Mouse (Mus musculus) hindbrain, embryonic 13.5 days (tissue): Measurements from ENCODE around the gene Alkbh4. TPM values are rescaled to one million over a fixed set of nuclear protein-coding genes. Genes with fewer than 3 reads are reported as not detected.
A peak's percentile ranks its signal among the peaks of the same experiment; 100 is the strongest.
"Not testable (repeated sequence)": the region's sequence is repeated elsewhere in the genome, so short reads cannot be mapped to it uniquely, and the experiment has no call there.

Experiments used
- ATAC-seq: fragments of 200-750 bp; cut with Nextera tagmentation; 2 replicates; pipeline ENCODE4 v1.8.0; 2017; ENCODE audit warnings: moderate TSS enrichment; ENCODE audit not compliant: low FRiP score
- H3K27ac ChIP-seq: fragments of 300-500 bp; sonication (generic); 2 replicates; pipeline ENCODE4 v1.5.1; 2015; ENCODE audit warnings: inconsistent platforms, mild to moderate bottlenecking, moderate library complexity
- H3K27me3 ChIP-seq: fragments of 300-500 bp; sonication (generic); 2 replicates; pipeline ENCODE4 v1.6.1; 2015; ENCODE audit warnings: mild to moderate bottlenecking, inconsistent platforms
- H3K36me3 ChIP-seq: fragments of 300-500 bp; sonication (generic); 2 replicates; pipeline ENCODE4 v1.6.1; 2015; ENCODE audit warnings: mild to moderate bottlenecking, inconsistent platforms
- H3K4me1 ChIP-seq: fragments of 300-500 bp; sonication (generic); replicated peaks from 2 replicates; pipeline ENCODE4 v1.6.1; 2015; ENCODE audit warnings: inconsistent platforms
- H3K4me2 ChIP-seq: fragments of 300-500 bp; sonication (generic); 2 replicates; pipeline ENCODE4 v1.6.1; 2015; ENCODE audit warnings: inconsistent platforms, mild to moderate bottlenecking, moderate library complexity
- H3K4me3 ChIP-seq: fragments of 300-500 bp; sonication (generic); 2 replicates; pipeline ENCODE4 v1.5.1; 2015; ENCODE audit warnings: mild to moderate bottlenecking, inconsistent platforms
- H3K9ac ChIP-seq: fragments of 300-500 bp; sonication (generic); 2 replicates; pipeline ENCODE4 v1.6.1; 2015; ENCODE audit warnings: mild to moderate bottlenecking, inconsistent platforms
- H3K9me3 ChIP-seq: fragments of 300-500 bp; sonication (generic); 2 replicates; pipeline ENCODE4 v1.6.1; 2016; ENCODE audit warnings: inconsistent platforms
- WGBS: fragments of 180-500 bp; shearing (Covaris S2); methylation state at CpG from one replicate; pipeline ENCODE4 v1.1.7; 2015; 5-methylcytosine and 5-hydroxymethylcytosine counted together
- polyA plus RNA-seq: library from polyadenylated mRNA; unstranded; fragments of >200 nt; fragmentation: Nextera tagmentation; extraction: Ambion mirVana; gene quantifications from 2 replicates; pipeline ENCODE4 v1.2.1, GENCODE M21; 2015

Gene Alkbh4
- polyA plus RNA-seq, 1 experiment from 2014 or later = 24.6 TPM

DNA sequence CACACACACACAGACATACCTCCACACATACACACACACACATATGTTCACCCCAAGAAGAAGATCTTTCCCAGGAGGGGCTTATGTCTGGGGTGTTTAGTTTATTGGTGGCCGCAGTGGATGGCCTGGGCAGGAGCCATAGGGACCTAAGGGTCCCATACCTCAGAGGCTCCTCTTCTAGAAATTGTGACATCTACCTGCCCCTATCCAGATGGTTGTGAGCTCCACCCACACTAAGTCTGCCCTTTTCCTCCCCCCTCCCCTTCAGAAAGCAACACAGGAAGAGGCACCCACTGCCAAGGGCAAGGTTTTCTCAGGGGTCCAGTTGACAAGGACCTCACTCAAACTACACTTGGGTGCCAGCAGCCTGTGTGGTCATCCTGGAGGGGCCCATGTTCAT is 11.0 kb downstream of the Alkbh4 start:
- H3K36me3 ChIP-seq = peaks cover 7% of the 10 kb centered on the region
- no peak for ATAC-seq
- no peaks in the 10 kb centered on the region for H3K9me3 ChIP-seq
- no peaks in the 10 kb centered on the region for H3K27me3 ChIP-seq
- H3K4me1 ChIP-seq = no peaks in the 10 kb centered on the region
- H3K4me2 ChIP-seq = no peak overlapping the region
- no peak overlapping the region for H3K27ac ChIP-seq
- no peak overlapping the region for H3K4me3 ChIP-seq
- WGBS = 90% methylated on average over 1 of the region's 1 CpGs
- H3K9ac ChIP-seq = no peak overlapping the region

GRCm38 (mm10) chr5:136147704-136148103 is 11.8 kb downstream of the Alkbh4 start:
- no peak overlapping the region for H3K4me2 ChIP-seq
- no peak overlapping the region for H3K9ac ChIP-seq
- no peaks in the 10 kb centered on the region for H3K27me3 ChIP-seq
- no peaks in the 10 kb centered on the region for H3K4me1 ChIP-seq
- no peak for ATAC-seq
- 78% methylated on average over 8 of the region's 8 CpGs for WGBS
- no peaks in the 10 kb centered on the region for H3K9me3 ChIP-seq
- H3K4me3 ChIP-seq = no peak overlapping the region
- no peaks in the 10 kb centered on the region for H3K36me3 ChIP-seq
- no peak overlapping the region for H3K27ac ChIP-seq

GRCm38 (mm10) chr5:136149134-136149576 is 13.2 kb downstream of the Alkbh4 start:
- ATAC-seq, H3K9me3 ChIP-seq, H3K4me3 ChIP-seq, H3K36me3 ChIP-seq, H3K9ac ChIP-seq, H3K4me1 ChIP-seq, H3K4me2 ChIP-seq, H3K27ac ChIP-seq, H3K27me3 ChIP-seq: not testable (repeated sequence)
- 65% methylated on average over 5 of the region's 5 CpGs for WGBS

GRCm38 (mm10) chr5:136152365-136152764 is 16.4 kb downstream of the Alkbh4 start:
- 87% methylated on average over 8 of the region's 8 CpGs for WGBS
- Histone ChIP-seq H3K9me3 (no peaks in the 10 kb centered on the region), H3K27ac (no peak overlapping the region), H3K36me3 (peaks cover 11% of the 10 kb centered on the region), H3K27me3 (no peaks in the 10 kb centered on the region), H3K9ac (no peak overlapping the region), H3K4me2 (no peak overlapping the region), H3K4me3 (no peak overlapping the region), H3K4me1 (no peaks in the 10 kb centered on the region)
- ATAC-seq = no peak

- H3K4me3 ChIP-seq = no peak overlapping the region
- WGBS = 84% methylated on average over 5 of the region's 5 CpGs
- H3K9me3 ChIP-seq = no peaks in the 10 kb centered on the region
- H3K36me3 ChIP-seq = peaks cover 16% of the 10 kb centered on the region
- no peaks in the 10 kb centered on the region for H3K27me3 ChIP-seq
- no peak overlapping the region for H3K4me2 ChIP-seq
- no peak for ATAC-seq
- H3K27ac ChIP-seq = no peak overlapping the region
- H3K9ac ChIP-seq = no peak overlapping the region
- H3K4me1 ChIP-seq = no peaks in the 10 kb centered on the region
Measured at GRCm38 (mm10) chr5:136155399-136155798, 19.5 kb downstream of the Alkbh4 start.

DNA sequence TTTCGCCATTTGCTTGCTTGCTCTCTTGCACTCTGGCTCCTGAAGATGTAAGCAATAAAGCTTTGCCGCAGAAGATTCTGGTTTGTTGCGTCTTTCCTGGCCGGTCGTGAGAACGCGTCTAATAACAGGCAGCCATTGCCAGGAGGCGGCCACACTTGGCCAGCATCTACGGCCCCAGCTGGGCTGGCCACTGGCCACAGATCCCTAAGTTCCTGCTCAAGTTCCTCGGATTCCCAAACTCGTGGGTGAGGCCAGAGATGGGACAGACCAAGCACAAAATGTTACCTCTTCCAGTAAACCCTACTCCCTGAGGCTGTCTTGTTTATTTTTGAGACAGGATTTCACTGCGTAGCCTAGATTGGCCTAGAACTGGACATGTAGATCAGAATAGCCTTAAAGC is 24.1 kb downstream of the Alkbh4 start:
- H3K9me3 ChIP-seq, ATAC-seq, H3K9ac ChIP-seq, H3K27ac ChIP-seq, H3K4me3 ChIP-seq, H3K27me3 ChIP-seq, H3K4me2 ChIP-seq: not testable (repeated sequence)
- Histone ChIP-seq H3K4me1 (peaks cover 15% of the 10 kb centered on the region), H3K36me3 (peaks cover 12% of the 10 kb centered on the region)
- WGBS = 90% methylated on average over 11 of the region's 12 CpGs

GRCm38 (mm10) chr5:136163807-136164474 is 28.0 kb downstream of the Alkbh4 start:
- Histone ChIP-seq H3K9ac (no peak overlapping the region; the same call in 1 of the 2 replicates), H3K4me3 (no peak overlapping the region), H3K9me3 (peaks cover 4% of the 10 kb centered on the region; the same call in 1 of the 2 replicates), H3K4me1 (peaks cover 28% of the 10 kb centered on the region), H3K27me3 (no peaks in the 10 kb centered on the region), H3K36me3 (peaks cover 26% of the 10 kb centered on the region), H3K27ac (peak overlapping the region; percentile 64), H3K4me2 (no peak overlapping the region)
- ATAC-seq = peak; percentile 57; the same call in 1 of the 2 replicates
- WGBS = 63% methylated on average over 11 of the region's 11 CpGs

DNA sequence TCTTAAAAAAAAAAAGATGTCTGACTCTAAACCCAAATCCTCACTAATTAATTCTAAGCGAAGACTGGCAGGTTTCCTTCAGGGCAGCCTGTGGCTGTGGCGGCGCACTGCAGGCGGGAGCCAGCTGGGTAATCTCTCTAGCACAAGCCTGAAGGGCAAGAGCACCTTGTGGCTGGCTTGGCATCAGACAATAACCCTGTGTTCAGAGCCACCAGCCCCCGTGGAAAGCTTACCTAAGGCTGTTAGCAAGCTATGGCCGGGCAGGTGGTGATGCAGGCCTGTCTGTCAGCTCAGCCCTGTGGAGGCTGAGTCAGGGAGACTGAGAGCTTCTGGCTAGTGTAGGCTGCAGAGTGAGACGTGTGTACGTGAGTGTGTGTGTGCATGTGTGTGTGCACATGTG is 29.3 kb downstream of the Alkbh4 start:
- 75% methylated on average over 8 of the region's 8 CpGs for WGBS
- ATAC-seq = no peak
- H3K9me3 ChIP-seq = peaks cover 4% of the 10 kb centered on the region; the same call in 1 of the 2 replicates
- peaks cover 33% of the 10 kb centered on the region for H3K4me1 ChIP-seq
- peak overlapping the region; percentile 44; the same call in 1 of the 2 replicates for H3K27ac ChIP-seq
- no peak overlapping the region for H3K4me3 ChIP-seq
- no peaks in the 10 kb centered on the region for H3K27me3 ChIP-seq
- no peak overlapping the region; the same call in 1 of the 2 replicates for H3K9ac ChIP-seq
- H3K4me2 ChIP-seq = no peak overlapping the region
- peaks cover 23% of the 10 kb centered on the region for H3K36me3 ChIP-seq

DNA sequence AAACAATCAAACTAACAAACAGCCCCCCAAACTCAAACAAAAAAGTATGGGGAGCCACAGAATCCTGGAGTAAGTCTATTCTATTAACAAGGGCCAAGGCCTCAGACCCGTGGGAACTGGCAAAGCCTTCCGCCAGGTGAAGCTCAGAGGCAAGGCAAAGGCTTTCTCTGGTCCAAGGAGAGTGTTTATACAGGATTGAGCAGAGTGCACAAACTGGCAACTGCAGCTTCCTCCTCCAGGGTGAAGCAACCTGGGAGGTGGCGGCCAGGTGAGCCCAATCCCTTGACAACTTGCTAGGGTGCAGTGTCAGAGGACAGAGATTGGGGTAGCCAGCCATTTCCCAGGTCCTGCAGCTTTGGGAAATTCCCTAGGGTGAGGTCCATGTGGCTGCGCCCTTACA is 31.4 kb downstream of the Alkbh4 start:
- Histone ChIP-seq H3K9me3 (peaks cover 4% of the 10 kb centered on the region; the same call in 1 of the 2 replicates), H3K4me2 (no peak overlapping the region), H3K27ac (no peak overlapping the region), H3K9ac (no peak overlapping the region), H3K36me3 (peaks cover 14% of the 10 kb centered on the region), H3K4me1 (peaks cover 46% of the 10 kb centered on the region), H3K4me3 (no peak overlapping the region), H3K27me3 (no peaks in the 10 kb centered on the region)
- no peak for ATAC-seq
- 90% methylated on average over 4 of the region's 4 CpGs for whole genome bisulfite sequencing

DNA sequence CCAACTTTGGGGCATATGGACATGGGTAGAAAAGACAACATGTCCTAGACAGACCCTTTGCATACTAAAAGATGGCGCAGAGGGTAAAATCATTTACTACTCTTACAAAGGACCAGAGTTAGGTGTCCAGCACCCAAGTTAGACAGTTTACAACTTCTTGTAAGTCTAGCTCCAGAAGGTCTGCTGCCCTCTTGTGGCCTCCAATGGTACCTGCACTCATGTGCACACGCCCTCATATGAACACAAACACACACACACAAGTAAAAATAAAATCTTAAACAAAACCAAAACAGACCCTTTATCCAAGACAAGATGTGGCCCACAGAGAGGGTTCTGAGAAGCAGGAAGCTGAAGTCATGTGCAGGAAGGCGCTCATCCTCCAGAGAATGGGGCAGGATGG is 32.1 kb downstream of the Alkbh4 start:
- Histone ChIP-seq H3K27me3 (no peaks in the 10 kb centered on the region), H3K9ac (no peak overlapping the region), H3K9me3 (peaks cover 4% of the 10 kb centered on the region; the same call in 1 of the 2 replicates), H3K4me1 (peaks cover 46% of the 10 kb centered on the region), H3K36me3 (peaks cover 14% of the 10 kb centered on the region), H3K27ac (no peak overlapping the region), H3K4me3 (no peak overlapping the region), H3K4me2 (no peak overlapping the region)
- WGBS = 93% methylated on average over 3 of the region's 3 CpGs
- ATAC-seq = no peak

DNA sequence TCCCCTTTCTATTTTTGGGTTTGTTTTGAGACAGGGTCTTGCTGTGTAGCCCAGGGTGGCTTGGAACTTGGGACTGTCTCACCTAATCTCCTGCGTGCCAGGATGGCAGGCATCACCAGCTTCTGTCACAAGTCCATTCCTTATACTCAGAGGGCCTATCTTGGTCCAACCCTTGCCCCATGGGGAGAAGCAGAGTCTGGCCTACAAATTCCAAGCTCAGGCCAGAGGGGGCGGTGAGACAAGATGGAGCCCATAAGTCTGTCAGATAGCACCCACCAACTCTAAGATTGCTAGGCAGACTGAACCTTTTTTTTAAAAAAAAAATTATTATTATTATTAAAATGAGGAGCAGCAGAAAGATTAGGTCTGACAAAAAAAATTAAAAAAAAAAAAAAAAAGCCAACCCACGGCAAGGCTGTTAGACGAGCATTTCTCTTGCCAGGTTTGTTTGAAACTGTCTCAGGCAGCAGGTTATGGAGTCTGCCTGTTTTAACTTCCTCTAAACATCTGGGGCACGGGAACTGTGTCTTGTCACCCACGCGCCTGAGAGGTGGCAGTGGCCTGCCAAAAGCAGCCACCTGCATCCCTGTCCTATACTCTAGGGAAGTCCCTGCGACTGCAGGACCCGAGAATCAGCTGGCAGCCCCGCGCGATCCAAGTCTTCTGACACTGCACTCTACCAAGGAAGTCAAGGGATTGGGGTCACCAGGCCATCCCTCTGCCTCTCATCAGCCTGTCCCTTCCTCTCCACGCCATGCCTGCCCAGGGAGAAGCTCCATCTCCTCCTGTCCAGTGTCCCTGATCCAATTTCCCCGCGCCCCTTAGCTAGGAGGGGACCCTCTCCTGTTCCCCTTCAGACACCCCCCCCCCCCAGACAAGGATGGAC is 33.9 kb downstream of the Alkbh4 start:
- H3K9me3 ChIP-seq = peaks cover 4% of the 10 kb centered on the region; the same call in 1 of the 2 replicates
- WGBS = 13% methylated on average over 15 of the region's 15 CpGs
- peak overlapping the region; percentile 77 for H3K9ac ChIP-seq
- peaks cover 14% of the 10 kb centered on the region for H3K36me3 ChIP-seq
- peak overlapping the region; percentile 87 for H3K27ac ChIP-seq
- H3K4me3 ChIP-seq = peak overlapping the region; percentile 58
- H3K4me1 ChIP-seq = peaks cover 43% of the 10 kb centered on the region
- peak; percentile 50 for ATAC-seq
- H3K27me3 ChIP-seq = no peaks in the 10 kb centered on the region
- peak overlapping the region; percentile 68 for H3K4me2 ChIP-seq

DNA sequence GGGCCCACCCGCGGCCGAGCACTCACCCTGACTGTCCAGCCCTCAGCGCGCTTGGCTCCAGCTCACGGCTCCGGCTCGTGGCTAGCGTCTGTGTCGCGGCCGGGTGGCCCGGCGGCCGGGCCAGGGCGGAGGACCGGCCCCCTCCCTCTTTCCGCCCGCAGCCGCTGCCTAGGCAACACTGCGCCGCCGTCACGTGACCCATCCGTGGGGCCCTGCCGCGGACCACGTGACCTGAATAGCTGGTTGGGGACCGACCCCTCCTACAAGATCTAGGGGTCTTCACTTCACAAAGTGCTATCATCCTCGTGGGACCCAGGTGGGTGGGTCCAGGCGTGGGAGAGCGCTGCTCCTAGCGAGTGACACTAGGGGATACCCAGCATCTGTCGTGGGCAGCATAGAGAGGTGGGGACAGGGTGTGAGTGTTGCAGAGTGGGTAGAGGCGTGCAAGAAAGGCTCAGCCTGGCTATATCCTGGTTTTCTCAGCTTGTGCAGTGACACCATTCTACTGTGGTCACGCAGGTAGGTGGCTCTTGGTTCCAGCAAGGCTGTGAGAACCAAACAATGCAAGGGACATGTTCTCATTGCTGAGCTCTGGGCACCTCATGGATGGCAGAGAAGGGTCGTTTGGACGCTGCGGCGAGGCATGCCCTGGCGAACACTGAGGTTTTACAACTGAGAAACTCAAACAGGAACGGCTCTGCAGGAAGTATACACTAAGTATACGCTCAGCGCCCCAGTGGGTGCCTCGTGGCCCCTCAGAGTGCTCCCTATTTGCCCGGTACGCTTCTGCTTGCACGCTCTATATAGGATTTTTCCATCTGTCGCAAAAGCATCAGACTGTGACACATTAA is 34.8 kb downstream of the Alkbh4 start, which contains the start of gene Orai2:
Orai2 (minus strand) TSS at position 202 of the 851 bp plus-strand sequence.
- 5% methylated on average over 45 of the region's 49 CpGs for WGBS

More for the DNA sequence above, 34.8 kb downstream of the Alkbh4 start, which contains the start of gene Orai2:
- Histone ChIP-seq H3K4me2 (peak within 1 kb of the TSS; percentile 68), H3K9ac (peak within 1 kb of the TSS; percentile 77), H3K27me3 (no peaks in the 10 kb centered on the region), H3K4me1 (peaks cover 38% of the 10 kb centered on the region), H3K9me3 (peaks cover 4% of the 10 kb centered on the region; the same call in 1 of the 2 replicates), H3K4me3 (peak within 1 kb of the TSS; percentile 58), H3K36me3 (peaks cover 11% of the 10 kb centered on the region), H3K27ac (peak within 1 kb of the TSS; percentile 87)
- ATAC-seq = peak; percentile 87
